Mouse (Mus musculus): ENCODE data around the gene Hoxb4. TPM values are rescaled to one million over a fixed set of nuclear protein-coding genes. Genes with fewer than 3 reads are reported as not detected.
A peak's percentile ranks its signal among the peaks of the same experiment; 100 is the strongest.

The Hoxb4 gene
- total RNA-seq, 1 experiment from 2014 or later: 6.6 TPM

- ATAC-seq (replicated peaks; ENCODE audit: insufficient number of reproducible peaks, low FRiP score, low TSS enrichment, poor library complexity, severe bottlenecking): no peak
Measured at GRCm38 (mm10) chr11:96310183-96310938, 7.7 kb upstream of the Hoxb4 start.

GRCm38 (mm10) chr11:96311097-96311496 is 7.0 kb upstream of the Hoxb4 start:
- no peak for ATAC-seq (replicated peaks; ENCODE audit: insufficient number of reproducible peaks, low FRiP score, low TSS enrichment, poor library complexity, severe bottlenecking)

GRCm38 (mm10) chr11:96311520-96312417 is 6.3 kb upstream of the Hoxb4 start:
- peak; percentile 91 for ATAC-seq (replicated peaks; ENCODE audit: insufficient number of reproducible peaks, low FRiP score, low TSS enrichment, poor library complexity, severe bottlenecking)

GRCm38 (mm10) chr11:96313134-96313533 is 4.9 kb upstream of the Hoxb4 start:
- ATAC-seq (replicated peaks; ENCODE audit: insufficient number of reproducible peaks, low FRiP score, low TSS enrichment, poor library complexity, severe bottlenecking): no peak

GRCm38 (mm10) chr11:96313806-96314428 is 4.2 kb upstream of the Hoxb4 start:
- no peak for ATAC-seq (replicated peaks; ENCODE audit: insufficient number of reproducible peaks, low FRiP score, low TSS enrichment, poor library complexity, severe bottlenecking)

GRCm38 (mm10) chr11:96314671-96315343 is 3.3 kb upstream of the Hoxb4 start:
- ATAC-seq (replicated peaks; ENCODE audit: insufficient number of reproducible peaks, low FRiP score, low TSS enrichment, poor library complexity, severe bottlenecking): no peak

GRCm38 (mm10) chr11:96315344-96315681 is 2.8 kb upstream of the Hoxb4 start:
- no peak for ATAC-seq (replicated peaks; ENCODE audit: insufficient number of reproducible peaks, low FRiP score, low TSS enrichment, poor library complexity, severe bottlenecking)

- no peak for ATAC-seq (replicated peaks; ENCODE audit: insufficient number of reproducible peaks, low FRiP score, low TSS enrichment, poor library complexity, severe bottlenecking)
Measured at GRCm38 (mm10) chr11:96316696-96317607, 1.1 kb upstream of the Hoxb4 start.

GRCm38 (mm10) chr11:96318368-96319070 is 452 bp downstream of the Hoxb4 start:
- peak; percentile 86 for ATAC-seq (replicated peaks; ENCODE audit: insufficient number of reproducible peaks, low FRiP score, low TSS enrichment, poor library complexity, severe bottlenecking)

- ATAC-seq (replicated peaks; ENCODE audit: insufficient number of reproducible peaks, low FRiP score, low TSS enrichment, poor library complexity, severe bottlenecking): no peak
Measured at GRCm38 (mm10) chr11:96319071-96319902, 1.2 kb downstream of the Hoxb4 start.

- ATAC-seq (replicated peaks; ENCODE audit: insufficient number of reproducible peaks, low FRiP score, low TSS enrichment, poor library complexity, severe bottlenecking): no peak
Measured at GRCm38 (mm10) chr11:96319910-96320309, 1.8 kb downstream of the Hoxb4 start.

- no peak for ATAC-seq (replicated peaks; ENCODE audit: insufficient number of reproducible peaks, low FRiP score, low TSS enrichment, poor library complexity, severe bottlenecking)
Measured at GRCm38 (mm10) chr11:96320688-96321087, 2.6 kb downstream of the Hoxb4 start.

- ATAC-seq (replicated peaks; ENCODE audit: insufficient number of reproducible peaks, low FRiP score, low TSS enrichment, poor library complexity, severe bottlenecking): no peak
Measured at GRCm38 (mm10) chr11:96321846-96322245, 3.8 kb downstream of the Hoxb4 start.

GRCm38 (mm10) chr11:96322738-96323137 is 4.7 kb downstream of the Hoxb4 start:
- no peak for ATAC-seq (replicated peaks; ENCODE audit: insufficient number of reproducible peaks, low FRiP score, low TSS enrichment, poor library complexity, severe bottlenecking)

- no peak for ATAC-seq (replicated peaks; ENCODE audit: insufficient number of reproducible peaks, low FRiP score, low TSS enrichment, poor library complexity, severe bottlenecking)
Measured at GRCm38 (mm10) chr11:96323154-96323553, 5.1 kb downstream of the Hoxb4 start, which contains the start of gene Hoxb3. TSS of gene Hoxb3 (plus strand) at chr11:96323326.

GRCm38 (mm10) chr11:96324125-96324524 is 6.1 kb downstream of the Hoxb4 start:
- ATAC-seq (replicated peaks; ENCODE audit: insufficient number of reproducible peaks, low FRiP score, low TSS enrichment, poor library complexity, severe bottlenecking): no peak

GRCm38 (mm10) chr11:96324965-96325364 is 6.9 kb downstream of the Hoxb4 start:
- no peak for ATAC-seq (replicated peaks; ENCODE audit: insufficient number of reproducible peaks, low FRiP score, low TSS enrichment, poor library complexity, severe bottlenecking)
